Mouse (Mus musculus): ENCODE results near the gene Best3.

- no peak for TF ChIP-seq CTCF (conservative IDR thresholded peaks at IDR 0.05; ENCODE audit: low read length)
- no peak for TF ChIP-seq NANOG (IDR thresholded peaks at IDR 0.05; ENCODE audit: borderline replicate concordance, low read length)
These were observed 12.8 kb downstream of the Best3 start for GRCm38 (mm10) chr10:116998716-116999455.

All from E14TG2a.4 (cell line).